Mouse (Mus musculus) cerebellum, adult 2 months (tissue): ENCODE data around the gene Rnf34.

Experiments
- CTCF ChIP-seq: fragments of 200-500 bp; IDR thresholded peaks from 2 replicates; pipeline ENCODE4 v1.5.1; 2011; ENCODE audit warnings: low read depth, mild to moderate bottlenecking, control low read depth, low read length, moderate library complexity, borderline replicate concordance; ENCODE audit not compliant: insufficient read depth
- POLR2A ChIP-seq: fragments of 200-500 bp; IDR thresholded peaks from 2 replicates; pipeline ENCODE4 v1.6.1; 2011; ENCODE audit warnings: low read length, control low read depth, borderline replicate concordance; ENCODE audit not compliant: insufficient read depth

GRCm38 (mm10) chr5:122876671-122877070 lies 26.8 kb downstream of the Rnf34 start:
- TF ChIP-seq CTCF: no peak
- TF ChIP-seq POLR2A: no peak
